In genomic region chr14:78849961-78850578, GRCm38 (mm10) we compare ENCODE assay signal across 8 mouse cellular contexts. TPM values are rescaled to one million over a fixed set of nuclear protein-coding genes. Genes with fewer than 3 reads are reported as not detected.
A peak's percentile ranks its signal among the peaks of the same experiment; 100 is the strongest.
DNase-seq lines count a peak whose midpoint lies in the region; ATAC-seq lines count a peak whose summit lies in the region.

No protein-coding gene starts in this region.

- H3K4me2 ChIP-seq in forebrain, embryonic 14.5 days (ENCODE audit: low read length), result no peak overlapping the region; the same call in 1 of the 2 replicates
- peak overlapping the region; percentile 73 for H3K4me2 ChIP-seq in forebrain, embryonic 13.5 days
- peak overlapping the region; percentile 79 for H3K4me2 ChIP-seq in liver, embryonic 12.5 days

- ATAC-seq in forebrain, embryonic 14.5 days, result no peak
- no peak for ATAC-seq in forebrain, embryonic 13.5 days
- no peak for ATAC-seq in liver, embryonic 12.5 days

- no peak for DNase-seq in forebrain, embryonic 10.5 days (ENCODE audit: extremely low spot score, low spot score)
- no peak for DNase-seq in forebrain, embryonic 14.5 days (ENCODE audit: low spot score)
- peak; percentile 22 for DNase-seq in CD4-positive helper T cell, adult 2 months (ENCODE audit: low read depth, low spot score)
- DNase-seq in frontal cortex, postnatal 10 days (ENCODE audit: low spot score in 2 of 2), result no peak
- no peak for DNase-seq in left cerebral cortex, adult 8-10 months (ENCODE audit: low spot score in 2 of 2)
- DNase-seq in frontal cortex, adult 2 months (ENCODE audit: extremely low spot score in 1 of 2, low spot score in 1 of 2), result no peak

- H3K27me3 ChIP-seq in forebrain, embryonic 10.5 days (ENCODE audit: poor library complexity, severe bottlenecking), result no peaks in the 10 kb centered on the region
- no peaks in the 10 kb centered on the region for H3K27me3 ChIP-seq in forebrain, embryonic 14.5 days (replicated peaks; ENCODE audit: control insufficient read depth, insufficient read depth, low read length)
- H3K27me3 ChIP-seq in forebrain, embryonic 13.5 days, result no peaks in the 10 kb centered on the region
- no peaks in the 10 kb centered on the region for H3K27me3 ChIP-seq in liver, embryonic 12.5 days (replicated peaks)

- 79% methylated on average over 5 of the region's 5 CpGs for WGBS in forebrain, embryonic 10.5 days
- WGBS in forebrain, embryonic 14.5 days, result 71% methylated on average over 5 of the region's 5 CpGs
- 73% methylated on average over 5 of the region's 5 CpGs for WGBS in forebrain, embryonic 13.5 days
- 50% methylated on average over 5 of the region's 5 CpGs for WGBS in liver, embryonic 12.5 days (ENCODE audit: insufficient replicate concordance)

- H3K4me3 ChIP-seq in forebrain, embryonic 10.5 days, result peak overlapping the region; percentile 88; the same call in 1 of the 2 replicates
- H3K4me3 ChIP-seq in forebrain, embryonic 14.5 days (ENCODE audit: low read depth, low read length), result no peak overlapping the region
- H3K4me3 ChIP-seq in forebrain, embryonic 13.5 days, result no peak overlapping the region; the same call in 1 of the 2 replicates
- peak overlapping the region; percentile 80 for H3K4me3 ChIP-seq in liver, embryonic 12.5 days

- H3K9ac ChIP-seq in forebrain, embryonic 14.5 days (ENCODE audit: low read length), result no peak overlapping the region
- no peak overlapping the region for H3K9ac ChIP-seq in forebrain, embryonic 13.5 days
- H3K9ac ChIP-seq in liver, embryonic 12.5 days, result peak overlapping the region; percentile 80; the same call in 1 of the 2 replicates

- no peak overlapping the region for H3K27ac ChIP-seq in forebrain, embryonic 10.5 days
- H3K27ac ChIP-seq in forebrain, embryonic 14.5 days (ENCODE audit: low read depth, low read length), result no peak overlapping the region
- H3K27ac ChIP-seq in forebrain, embryonic 13.5 days, result no peak overlapping the region
- peak overlapping the region; percentile 80; the same call in 1 of the 2 replicates for H3K27ac ChIP-seq in liver, embryonic 12.5 days

- H3K4me1 ChIP-seq in forebrain, embryonic 10.5 days, result peaks cover 30% of the 10 kb centered on the region
- H3K4me1 ChIP-seq in forebrain, embryonic 14.5 days (ENCODE audit: control insufficient read depth, insufficient read depth, low read length), result no peaks in the 10 kb centered on the region
- H3K4me1 ChIP-seq in forebrain, embryonic 13.5 days, result peaks cover 18% of the 10 kb centered on the region
- peaks cover 35% of the 10 kb centered on the region for H3K4me1 ChIP-seq in liver, embryonic 12.5 days

- H3K9me3 ChIP-seq in forebrain, embryonic 10.5 days, result no peaks in the 10 kb centered on the region
- H3K9me3 ChIP-seq in forebrain, embryonic 14.5 days (replicated peaks; ENCODE audit: control insufficient read depth, low read length), result no peaks in the 10 kb centered on the region
- H3K9me3 ChIP-seq in forebrain, embryonic 13.5 days (replicated peaks), result no peaks in the 10 kb centered on the region
- H3K9me3 ChIP-seq in liver, embryonic 12.5 days (replicated peaks), result no peaks in the 10 kb centered on the region

- H3K36me3 ChIP-seq in forebrain, embryonic 10.5 days (replicated peaks), result no peaks in the 10 kb centered on the region
- no peaks in the 10 kb centered on the region for H3K36me3 ChIP-seq in forebrain, embryonic 14.5 days (ENCODE audit: control insufficient read depth, insufficient read depth, low read length)
- H3K36me3 ChIP-seq in forebrain, embryonic 13.5 days (ENCODE audit: poor library complexity, severe bottlenecking), result no peaks in the 10 kb centered on the region
- H3K36me3 ChIP-seq in liver, embryonic 12.5 days, result no peaks in the 10 kb centered on the region

RNA-seq across cellular contexts. Expression of gene Vwa8, which starts 1.2 kb away (rescaled TPM):
- 7.8 and 7.9 TPM in 2 replicates for polyA plus RNA-seq in forebrain, embryonic 10.5 days (2016; fragmentation: Nextera tagmentation; extraction: Ambion mirVana)
- polyA plus RNA-seq in forebrain, embryonic 14.5 days (2014; fragmentation: Nextera tagmentation; extraction: Ambion mirVana), result 5.5 and 6.4 TPM in 2 replicates
- 5.2 and 6.5 TPM in 2 replicates for polyA plus RNA-seq in forebrain, embryonic 13.5 days (2015; fragmentation: Nextera tagmentation; extraction: Ambion mirVana)
- 7.6 and 8.5 TPM in 2 replicates for polyA plus RNA-seq in liver, embryonic 12.5 days (2016; fragmentation: Nextera tagmentation; extraction: Ambion mirVana)
- total RNA-seq in left cerebral cortex, adult 8-10 months (2022), result 10 to 100 TPM; 34.7 to 41.3 (median 40.1) TPM
- 27.4 and 27.9 TPM in 2 replicates for polyA plus RNA-seq in frontal cortex, adult 2 months (2012; rRNA removed)

Comparison
In these comparisons a context has a peak if more than half of its experiments do, and no peak if none do; other contexts are left out.
1. H3K4me3 ChIP-seq: peak in forebrain, embryonic 10.5 days (single experiment) and liver, embryonic 12.5 days (single experiment); none in forebrain, embryonic 14.5 days (single experiment) and forebrain, embryonic 13.5 days (single experiment).